Mouse (Mus musculus) midbrain, embryonic 13.5 days (tissue): ENCODE data around the gene Apba1. TPM values are rescaled to one million over a fixed set of nuclear protein-coding genes. Genes with fewer than 3 reads are reported as not detected.

Experiments used
- ATAC-seq: fragments of 200-750 bp; cut with Nextera tagmentation; 2 replicates; pipeline ENCODE4 v1.8.0; 2017; ENCODE audit warnings: mild to moderate bottlenecking, moderate TSS enrichment, moderate library complexity
- H3K27ac ChIP-seq: fragments of 300-500 bp; sonication (generic); 2 replicates; pipeline ENCODE4 v1.5.1; 2015; ENCODE audit warnings: inconsistent platforms, mild to moderate bottlenecking, moderate library complexity
- H3K27me3 ChIP-seq: fragments of 300-500 bp; sonication (generic); 2 replicates; pipeline ENCODE4 v1.6.1; 2015; ENCODE audit warnings: mild to moderate bottlenecking, inconsistent platforms
- H3K36me3 ChIP-seq: fragments of 300-500 bp; sonication (generic); 2 replicates; pipeline ENCODE4 v1.6.1; 2015; ENCODE audit warnings: mild to moderate bottlenecking, inconsistent platforms
- H3K4me1 ChIP-seq: fragments of 300-500 bp; sonication (generic); replicated peaks from 2 replicates; pipeline ENCODE4 v1.6.1; 2015; ENCODE audit warnings: inconsistent platforms
- H3K4me2 ChIP-seq: fragments of 300-500 bp; sonication (generic); replicated peaks from 2 replicates; pipeline ENCODE4 v1.6.1; 2015; ENCODE audit warnings: moderate library complexity, mild to moderate bottlenecking, inconsistent platforms
- H3K4me3 ChIP-seq: fragments of 300-500 bp; sonication (generic); replicated peaks from 2 replicates; pipeline ENCODE4 v1.5.1; 2015; ENCODE audit warnings: mild to moderate bottlenecking, inconsistent platforms
- H3K9ac ChIP-seq: fragments of 300-500 bp; sonication (generic); replicated peaks from 2 replicates; pipeline ENCODE4 v1.6.1; 2015; ENCODE audit warnings: mild to moderate bottlenecking, inconsistent platforms
- H3K9me3 ChIP-seq: fragments of 300-500 bp; sonication (generic); 2 replicates; pipeline ENCODE4 v1.6.1; 2016; ENCODE audit warnings: mild to moderate bottlenecking, inconsistent platforms
- WGBS: fragments of 180-500 bp; shearing (Covaris S2); methylation state at CpG from one replicate; pipeline ENCODE4 v1.1.7; 2015; 5-methylcytosine and 5-hydroxymethylcytosine counted together
- polyA plus RNA-seq: library from polyadenylated mRNA; unstranded; fragments of >200 nt; fragmentation: Nextera tagmentation; extraction: Ambion mirVana; gene quantifications from 2 replicates; pipeline ENCODE4 v1.2.1, GENCODE M21; 2015

The Apba1 gene
- polyA plus RNA-seq, 1 experiment from 2014 or later, result 6.3 TPM

- H3K27ac ChIP-seq, result no peak overlapping the region
- peaks cover 5% of the 10 kb centered on the region; the same call in 1 of the 2 replicates for H3K4me1 ChIP-seq
- H3K4me2 ChIP-seq, result no peak overlapping the region
- no peak overlapping the region for H3K9ac ChIP-seq
- no peak for ATAC-seq
- H3K27me3 ChIP-seq, result no peaks in the 10 kb centered on the region
- H3K9me3 ChIP-seq, result no peaks in the 10 kb centered on the region
- H3K36me3 ChIP-seq, result no peaks in the 10 kb centered on the region
- 89% methylated on average over 1 of the region's 1 CpGs for WGBS
- H3K4me3 ChIP-seq, result no peak overlapping the region
These were observed 50.5 kb downstream of the Apba1 start for GRCm38 (mm10) chr19:23809236-23809635.

- Histone ChIP-seq H3K27me3 (no peaks in the 10 kb centered on the region), H3K36me3 (no peaks in the 10 kb centered on the region), H3K4me3 (no peak overlapping the region), H3K4me2 (no peak overlapping the region), H3K9me3 (no peaks in the 10 kb centered on the region), H3K4me1 (peaks cover 6% of the 10 kb centered on the region; the same call in 1 of the 2 replicates), H3K9ac (no peak overlapping the region), H3K27ac (no peak overlapping the region)
- no peak for ATAC-seq
- WGBS, result 69% methylated on average over 5 of the region's 5 CpGs
These were observed 51.8 kb downstream of the Apba1 start for GRCm38 (mm10) chr19:23810512-23810911.

- WGBS, result 75% methylated on average over 5 of the region's 5 CpGs
- H3K36me3 ChIP-seq, result no peaks in the 10 kb centered on the region
- H3K4me3 ChIP-seq, result no peak overlapping the region
- peaks cover 6% of the 10 kb centered on the region; the same call in 1 of the 2 replicates for H3K4me1 ChIP-seq
- H3K9ac ChIP-seq, result no peak overlapping the region
- H3K4me2 ChIP-seq, result no peak overlapping the region
- ATAC-seq, result no peak
- H3K27ac ChIP-seq, result no peak overlapping the region
- no peaks in the 10 kb centered on the region for H3K9me3 ChIP-seq
- H3K27me3 ChIP-seq, result no peaks in the 10 kb centered on the region
These were observed 52.3 kb downstream of the Apba1 start for GRCm38 (mm10) chr19:23810976-23811375.

GRCm38 (mm10) chr19:23816762-23817161 is 58.1 kb downstream of the Apba1 start:
- peaks cover 3% of the 10 kb centered on the region; the same call in 1 of the 2 replicates for H3K36me3 ChIP-seq
- no peak overlapping the region for H3K27ac ChIP-seq
- H3K9ac ChIP-seq, result no peak overlapping the region
- no peak overlapping the region for H3K4me3 ChIP-seq
- WGBS, result 82% methylated on average over 13 of the region's 13 CpGs
- no peaks in the 10 kb centered on the region for H3K9me3 ChIP-seq
- H3K27me3 ChIP-seq, result no peaks in the 10 kb centered on the region
- H3K4me1 ChIP-seq, result 0 out of 2 replicates have a peak, but pooled peaks cover 2% of the 10 kb centered on the region
- no peak for ATAC-seq
- no peak overlapping the region for H3K4me2 ChIP-seq

GRCm38 (mm10) chr19:23817196-23817595 is 58.5 kb downstream of the Apba1 start:
- no peak overlapping the region for H3K4me3 ChIP-seq
- H3K9ac ChIP-seq, result no peak overlapping the region
- H3K27me3 ChIP-seq, result no peaks in the 10 kb centered on the region
- H3K27ac ChIP-seq, result no peak overlapping the region
- 79% methylated on average over 6 of the region's 6 CpGs for WGBS
- peaks cover 3% of the 10 kb centered on the region; the same call in 1 of the 2 replicates for H3K36me3 ChIP-seq
- H3K9me3 ChIP-seq, result no peaks in the 10 kb centered on the region
- no peak overlapping the region for H3K4me2 ChIP-seq
- ATAC-seq, result no peak
- H3K4me1 ChIP-seq, result 0 out of 2 replicates have a peak, but pooled peaks cover 2% of the 10 kb centered on the region

GRCm38 (mm10) chr19:23819882-23820281 is 61.2 kb downstream of the Apba1 start:
- H3K9ac ChIP-seq, result no peak overlapping the region
- H3K27ac ChIP-seq, result 0 out of 2 replicates have a peak overlapping the region, but pooled peaks have one; percentile 12
- H3K36me3 ChIP-seq, result peaks cover 3% of the 10 kb centered on the region; the same call in 1 of the 2 replicates
- H3K4me1 ChIP-seq, result no peaks in the 10 kb centered on the region
- WGBS, result 54% methylated on average over 8 of the region's 8 CpGs
- no peak overlapping the region for H3K4me3 ChIP-seq
- H3K4me2 ChIP-seq, result no peak overlapping the region
- no peaks in the 10 kb centered on the region for H3K9me3 ChIP-seq
- ATAC-seq, result no peak
- no peaks in the 10 kb centered on the region for H3K27me3 ChIP-seq

- no peak overlapping the region for H3K27ac ChIP-seq
- no peak overlapping the region for H3K4me3 ChIP-seq
- no peak for ATAC-seq
- H3K27me3 ChIP-seq, result no peaks in the 10 kb centered on the region
- 31% methylated on average over 3 of the region's 3 CpGs for WGBS
- no peaks in the 10 kb centered on the region for H3K9me3 ChIP-seq
- H3K4me2 ChIP-seq, result no peak overlapping the region
- H3K9ac ChIP-seq, result no peak overlapping the region
- H3K4me1 ChIP-seq, result no peaks in the 10 kb centered on the region
- no peaks in the 10 kb centered on the region for H3K36me3 ChIP-seq
These were observed 63.8 kb downstream of the Apba1 start for GRCm38 (mm10) chr19:23822497-23822896.

GRCm38 (mm10) chr19:23823533-23823932 is 64.8 kb downstream of the Apba1 start:
- WGBS, result 92% methylated on average over 4 of the region's 4 CpGs
- ATAC-seq, result no peak
- H3K4me2 ChIP-seq, result no peak overlapping the region

GRCm38 (mm10) chr19:23826251-23826650 is 67.6 kb downstream of the Apba1 start:
- Histone ChIP-seq H3K27me3 (no peaks in the 10 kb centered on the region), H3K4me1 (peaks cover 6% of the 10 kb centered on the region), H3K9ac (no peak overlapping the region), H3K27ac (no peak overlapping the region), H3K4me3 (no peak overlapping the region), H3K4me2 (no peak overlapping the region), H3K36me3 (no peaks in the 10 kb centered on the region), H3K9me3 (no peaks in the 10 kb centered on the region)
- WGBS, result 95% methylated on average over 8 of the region's 8 CpGs
- no peak for ATAC-seq

More at GRCm38 (mm10) chr19:23823533-23823932, 64.8 kb downstream of the Apba1 start:
- Histone ChIP-seq H3K36me3 (no peaks in the 10 kb centered on the region), H3K27me3 (no peaks in the 10 kb centered on the region), H3K4me3 (no peak overlapping the region), H3K9me3 (no peaks in the 10 kb centered on the region), H3K27ac (no peak overlapping the region), H3K9ac (no peak overlapping the region), H3K4me1 (no peaks in the 10 kb centered on the region)

- Histone ChIP-seq H3K4me3 (no peak overlapping the region), H3K27me3 (no peaks in the 10 kb centered on the region), H3K9ac (no peak overlapping the region), H3K4me1 (peaks cover 32% of the 10 kb centered on the region), H3K27ac (0 out of 2 replicates have a peak overlapping the region, but pooled peaks have one; percentile 3), H3K9me3 (no peaks in the 10 kb centered on the region), H3K4me2 (no peak overlapping the region), H3K36me3 (no peaks in the 10 kb centered on the region)
- 72% methylated on average over 7 of the region's 7 CpGs for WGBS
- ATAC-seq, result no peak
These were observed 72.1 kb downstream of the Apba1 start for GRCm38 (mm10) chr19:23830761-23831160.

GRCm38 (mm10) chr19:23833685-23834682 is 75.3 kb downstream of the Apba1 start:
- no peak overlapping the region for H3K4me3 ChIP-seq
- peak; percentile 84 for ATAC-seq
- no peak overlapping the region for H3K9ac ChIP-seq
- no peak overlapping the region for H3K4me2 ChIP-seq
- H3K36me3 ChIP-seq, result no peaks in the 10 kb centered on the region
- 28% methylated on average over 14 of the region's 14 CpGs for WGBS
- no peaks in the 10 kb centered on the region for H3K9me3 ChIP-seq
- no peaks in the 10 kb centered on the region for H3K27me3 ChIP-seq
- peaks cover 41% of the 10 kb centered on the region for H3K4me1 ChIP-seq
- peak overlapping the region; percentile 80 for H3K27ac ChIP-seq

GRCm38 (mm10) chr19:23834721-23835120 is 76.0 kb downstream of the Apba1 start:
- Histone ChIP-seq H3K4me2 (no peak overlapping the region), H3K4me1 (peaks cover 41% of the 10 kb centered on the region), H3K36me3 (no peaks in the 10 kb centered on the region), H3K27me3 (no peaks in the 10 kb centered on the region), H3K4me3 (no peak overlapping the region), H3K27ac (peak overlapping the region; percentile 80), H3K9ac (no peak overlapping the region), H3K9me3 (no peaks in the 10 kb centered on the region)
- ATAC-seq, result no peak
- WGBS, result 79% methylated on average over 3 of the region's 3 CpGs
